Mouse (Mus musculus): ENCODE measurements around the gene Dnajc19. TPM values are rescaled to one million over a fixed set of nuclear protein-coding genes. Genes with fewer than 3 reads are reported as not detected.

The Dnajc19 gene
- polyA plus RNA-seq, 1 experiment from 2014 or later = 196 TPM

DNA sequence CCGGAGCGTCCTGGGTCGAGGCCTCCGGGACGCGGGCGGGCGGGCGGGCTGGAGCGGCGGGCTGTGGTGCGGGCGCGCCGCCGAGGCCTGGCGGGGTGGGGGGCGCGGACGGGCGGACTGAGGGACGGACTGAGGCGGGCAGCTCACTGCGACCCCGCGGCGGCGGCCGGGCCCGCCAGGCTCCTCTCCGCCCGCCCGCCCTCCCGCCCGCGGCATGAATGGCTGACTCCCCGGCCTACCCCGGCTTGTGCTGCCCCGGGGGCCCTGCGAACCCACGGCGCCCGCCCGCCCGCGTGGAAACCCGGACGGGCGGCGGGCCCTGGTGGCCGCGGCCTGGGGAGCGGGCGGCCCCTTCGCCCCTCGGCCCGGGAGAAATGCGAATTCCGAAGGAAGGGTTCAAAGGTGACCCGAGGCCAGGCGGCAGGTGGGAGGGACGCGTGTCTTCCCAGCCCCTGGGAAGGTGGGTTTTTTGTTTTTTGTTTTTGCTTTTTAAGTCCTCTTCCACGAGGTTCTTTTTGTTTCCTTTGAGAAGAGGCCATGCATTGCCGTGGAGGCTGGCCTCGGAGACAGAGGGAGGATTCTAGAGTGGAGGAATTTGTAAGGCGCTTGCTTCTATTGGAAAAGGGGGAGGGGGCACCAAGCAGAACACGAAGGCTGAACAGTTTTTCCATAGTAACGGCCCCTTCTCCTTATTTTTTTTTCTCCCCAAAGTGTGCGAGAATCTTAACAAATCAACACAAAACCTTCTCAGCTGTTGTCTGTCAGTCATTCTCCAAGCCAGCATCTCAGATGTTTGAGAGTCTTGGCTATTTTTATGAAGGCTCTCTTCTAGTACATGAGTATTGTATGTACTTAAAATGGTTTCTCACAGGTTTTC, 60.5 kb downstream of the Dnajc19 start:
- DNase-seq (ENCODE audit: low spot score) = peak; percentile 50
- H3K4me3 ChIP-seq = peak overlapping the region; percentile 71
- peaks cover 21% of the 10 kb centered on the region for H3K4me1 ChIP-seq
- no peaks in the 10 kb centered on the region for H3K9me3 ChIP-seq (replicated peaks)
- H3K27ac ChIP-seq (replicated peaks) = peak overlapping the region; percentile 98
- under 1% methylated on average over 47 of the region's 70 CpGs for WGBS
- H3K36me3 ChIP-seq = peaks cover 29% of the 10 kb centered on the region
- H3K27me3 ChIP-seq (ENCODE audit: low read depth, poor library complexity, severe bottlenecking) = no peaks in the 10 kb centered on the region

DNA sequence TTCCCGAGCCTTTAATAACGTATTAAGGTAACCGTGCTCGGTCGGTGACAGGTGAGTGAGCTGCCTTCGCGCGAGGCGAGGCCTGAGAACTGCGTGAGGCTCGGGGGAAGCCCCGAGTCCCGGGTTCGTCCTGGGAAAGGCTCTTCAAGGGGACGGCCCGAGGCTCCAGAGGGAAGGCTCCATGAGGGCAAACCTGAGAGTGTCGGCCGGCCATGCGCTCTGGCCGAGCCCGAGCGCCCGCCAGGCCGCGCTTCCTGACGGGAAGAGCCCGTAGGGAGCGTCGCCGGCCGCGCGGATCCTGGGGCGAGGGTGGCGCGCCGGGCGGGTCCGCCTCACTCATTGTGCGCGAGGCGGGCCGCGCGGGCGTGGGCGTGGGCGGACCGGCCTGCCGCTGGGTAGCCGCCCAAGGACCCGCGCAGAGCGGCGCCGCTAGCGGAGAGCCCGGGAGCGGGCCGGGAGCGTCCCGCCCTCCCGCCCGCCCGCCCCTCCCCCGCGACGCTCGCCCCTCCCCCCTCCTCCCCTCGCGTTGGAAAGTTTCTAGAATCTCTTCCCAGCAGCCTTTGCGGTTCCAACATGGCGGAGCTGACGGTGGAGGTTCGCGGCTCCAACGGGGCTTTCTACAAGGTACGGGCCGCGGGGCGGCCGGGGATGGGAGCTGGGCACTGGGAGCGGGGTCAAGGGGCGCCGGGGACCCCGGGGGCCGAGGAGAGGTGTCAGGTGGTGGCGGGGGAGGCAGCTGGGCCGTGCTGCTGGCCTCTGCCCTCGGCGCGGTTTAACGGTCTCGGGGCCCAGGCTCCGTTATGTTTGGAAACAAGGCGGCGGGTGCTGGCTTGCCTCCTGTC, 61.4 kb downstream of the Dnajc19 start, which contains the start of gene Fxr1:
Gene Fxr1 (plus strand): TSS at position 404 of the 842 bp plus-strand sequence.
- Histone ChIP-seq H3K4me1 (peaks cover 21% of the 10 kb centered on the region), H3K27me3 (ENCODE audit: low read depth, poor library complexity, severe bottlenecking) (no peaks in the 10 kb centered on the region), H3K4me3 (peak within 1 kb of the TSS; percentile 71), H3K27ac (replicated peaks) (peak within 1 kb of the TSS; percentile 98), H3K36me3 (peaks cover 27% of the 10 kb centered on the region), H3K9me3 (replicated peaks) (no peaks in the 10 kb centered on the region)
- under 1% methylated on average over 94 of the region's 97 CpGs for WGBS
- peak; percentile 88 for DNase-seq (ENCODE audit: low spot score)

DNA sequence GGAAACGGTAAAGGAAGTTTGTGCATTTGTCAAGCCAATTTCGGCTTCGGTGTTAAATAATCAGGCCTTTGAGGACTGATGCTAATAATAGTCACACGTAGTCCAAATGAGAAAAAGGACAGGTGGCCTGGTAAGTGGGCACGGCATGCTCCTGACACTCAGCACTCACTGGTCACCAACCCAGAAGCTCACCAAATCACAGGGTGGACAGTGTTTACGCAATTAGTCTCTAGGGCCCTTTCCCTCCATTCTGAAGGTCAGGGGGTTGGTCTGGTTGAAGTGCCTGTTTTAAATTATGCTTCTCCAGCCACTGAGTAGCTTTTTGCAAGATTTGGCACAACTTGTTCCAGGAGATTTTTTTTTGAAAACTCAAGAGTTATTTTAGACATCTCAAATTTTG, 72.9 kb downstream of the Dnajc19 start:
- H3K27ac ChIP-seq (replicated peaks) = no peak overlapping the region
- no peaks in the 10 kb centered on the region for H3K36me3 ChIP-seq
- no peaks in the 10 kb centered on the region for H3K27me3 ChIP-seq (ENCODE audit: low read depth, poor library complexity, severe bottlenecking)
- H3K4me3 ChIP-seq = no peak overlapping the region
- 0 out of 2 replicates have a peak, but pooled peaks cover 5% of the 10 kb centered on the region for H3K4me1 ChIP-seq
- no peak for DNase-seq (ENCODE audit: low spot score)
- no peaks in the 10 kb centered on the region for H3K9me3 ChIP-seq (replicated peaks)
- whole genome bisulfite sequencing = 84% methylated on average over 6 of the region's 6 CpGs

DNA sequence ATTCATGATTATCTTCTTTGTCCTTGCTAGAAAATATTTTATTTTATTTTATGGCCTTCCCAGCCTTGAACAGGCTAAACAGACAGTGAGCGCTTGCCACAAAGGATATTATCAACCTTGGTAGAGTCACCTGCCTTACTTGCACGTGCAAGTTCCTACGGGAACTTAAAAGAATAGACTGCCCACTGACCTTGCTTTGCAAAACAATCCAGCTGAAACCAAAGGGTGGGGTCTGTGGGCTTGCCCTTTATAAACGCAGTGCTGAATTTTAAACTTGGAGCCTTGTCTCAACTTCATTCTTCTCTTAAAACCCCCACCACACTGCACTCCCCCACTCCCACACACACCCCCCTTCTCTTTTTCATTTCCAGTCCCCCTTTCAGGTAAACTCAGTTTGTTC, 73.5 kb downstream of the Dnajc19 start:
- Histone ChIP-seq H3K9me3 (replicated peaks) (no peaks in the 10 kb centered on the region), H3K27me3 (ENCODE audit: low read depth, poor library complexity, severe bottlenecking) (no peaks in the 10 kb centered on the region), H3K4me1 (0 out of 2 replicates have a peak, but pooled peaks cover 5% of the 10 kb centered on the region), H3K36me3 (no peaks in the 10 kb centered on the region), H3K27ac (replicated peaks) (no peak overlapping the region), H3K4me3 (no peak overlapping the region)
- no peak for DNase-seq (ENCODE audit: low spot score)
- WGBS = 48% methylated on average over 4 of the region's 4 CpGs

DNA sequence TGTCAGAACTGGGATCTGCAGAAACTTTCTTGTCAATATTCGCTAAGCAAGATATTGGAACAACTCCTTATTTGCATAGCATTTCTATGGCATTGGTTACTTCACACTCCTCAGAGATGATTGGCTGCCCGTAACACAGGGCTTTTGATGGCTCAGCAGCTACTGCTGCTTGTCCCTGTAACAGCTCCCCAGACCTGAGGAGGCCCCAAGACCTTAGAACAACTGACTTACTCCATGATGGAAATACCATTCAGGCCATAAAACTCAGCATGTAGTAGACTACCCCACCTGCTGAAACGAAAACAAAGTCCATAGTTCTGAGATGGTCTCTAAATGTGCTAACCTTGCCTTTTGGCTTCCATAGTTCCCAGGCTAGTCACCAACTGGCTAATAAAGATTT, 74.3 kb downstream of the Dnajc19 start:
- 76% methylated on average over 3 of the region's 3 CpGs for WGBS
- DNase-seq (ENCODE audit: low spot score) = no peak
- H3K4me3 ChIP-seq = no peak overlapping the region

DNA sequence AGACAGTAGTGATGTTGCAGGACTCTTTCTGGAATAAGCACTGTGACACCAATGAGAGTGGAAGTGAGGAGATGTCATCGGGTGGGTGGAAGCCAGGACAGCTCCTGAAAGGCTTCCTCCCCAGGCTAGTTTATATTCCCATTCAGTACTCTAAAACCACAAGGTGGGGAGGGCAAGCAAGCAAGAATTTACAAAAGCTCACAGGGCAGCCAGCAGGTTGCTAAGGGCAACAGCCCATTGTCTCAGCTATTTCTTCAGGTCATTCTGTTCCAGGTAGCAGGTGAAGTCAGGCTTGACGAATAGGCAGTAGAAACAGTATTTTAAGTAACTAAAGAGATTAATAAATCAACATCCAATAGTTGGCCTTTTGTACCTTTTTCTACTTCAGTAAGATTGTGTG, 74.8 kb downstream of the Dnajc19 start:
- no peaks in the 10 kb centered on the region for H3K27me3 ChIP-seq (ENCODE audit: low read depth, poor library complexity, severe bottlenecking)

More for the DNA sequence above, 74.3 kb downstream of the Dnajc19 start:
- no peaks in the 10 kb centered on the region for H3K36me3 ChIP-seq
- no peak overlapping the region for H3K27ac ChIP-seq (replicated peaks)
- no peaks in the 10 kb centered on the region for H3K27me3 ChIP-seq (ENCODE audit: low read depth, poor library complexity, severe bottlenecking)
- H3K9me3 ChIP-seq (replicated peaks) = no peaks in the 10 kb centered on the region
- H3K4me1 ChIP-seq = 0 out of 2 replicates have a peak, but pooled peaks cover 5% of the 10 kb centered on the region

More for the DNA sequence above, 74.8 kb downstream of the Dnajc19 start:
- H3K9me3 ChIP-seq (replicated peaks) = no peaks in the 10 kb centered on the region
- DNase-seq (ENCODE audit: low spot score) = no peak
- 44% methylated on average over 2 of the region's 2 CpGs for WGBS
- no peaks in the 10 kb centered on the region for H3K36me3 ChIP-seq
- no peak overlapping the region for H3K27ac ChIP-seq (replicated peaks)
- no peak overlapping the region for H3K4me3 ChIP-seq
- 0 out of 2 replicates have a peak, but pooled peaks cover 5% of the 10 kb centered on the region for H3K4me1 ChIP-seq

Other genes starting within 250 kb of the Dnajc19 start
- 5.7 and 8.0 TPM in 2 replicates for gene Ccdc39, start 237.0 kb downstream of the Dnajc19 start, polyA plus RNA-seq (2016; fragmentation: Nextera tagmentation; extraction: Ambion mirVana)
- gene Fxr1, start 61.4 kb downstream of the Dnajc19 start, polyA plus RNA-seq (2016; fragmentation: Nextera tagmentation; extraction: Ambion mirVana) = 49.2 and 55.3 TPM in 2 replicates